Mouse (Mus musculus) lung, adult 2 months (tissue): ENCODE data around the gene Mrpl39. TPM values are rescaled to one million over a fixed set of nuclear protein-coding genes. Genes with fewer than 3 reads are reported as not detected.

Experiments
- DNase-seq: peaks from one replicate; pipeline ENCODE4 v3.0.0; 2022
- H3K4me1 ChIP-seq: fragments of 200-500 bp; 2 replicates; pipeline ENCODE4 v1.6.1; 2011; ENCODE audit warnings: low read length; ENCODE audit not compliant: control insufficient read depth, insufficient read depth
- H3K4me3 ChIP-seq: fragments of 200-500 bp; replicated peaks from 2 replicates; pipeline ENCODE3; 2011; ENCODE audit warnings: low read depth, mild to moderate bottlenecking, control low read depth, low read length; ENCODE audit errors: extremely low read depth
- CTCF ChIP-seq: fragments of 200-500 bp; IDR thresholded peaks from 2 replicates; pipeline ENCODE4 v1.5.1; 2011; ENCODE audit warnings: mild to moderate bottlenecking, low read length, control low read depth; ENCODE audit not compliant: insufficient read depth
- POLR2A ChIP-seq: fragments of 200-500 bp; IDR thresholded peaks from 2 replicates; pipeline ENCODE4 v1.6.1; 2011; ENCODE audit warnings: low read depth, mild to moderate bottlenecking, control low read depth, low read length, borderline replicate concordance; ENCODE audit errors: extremely low read depth
- whole genome bisulfite sequencing: fragments of 180-500 bp; shearing (Covaris S2); methylation state at CpG from one replicate; pipeline ENCODE4 v1.1.7; 2018; 5-methylcytosine and 5-hydroxymethylcytosine counted together
- polyA plus RNA-seq: library from polyadenylated mRNA; depleted of rRNA; stranded (reverse); fragments of >200 nt; gene quantifications from 2 replicates; pipeline ENCODE4 v1.2.3, GENCODE M21; 2012

Gene Mrpl39
- polyA plus RNA-seq, 1 experiment: 12.0 TPM

DNA sequence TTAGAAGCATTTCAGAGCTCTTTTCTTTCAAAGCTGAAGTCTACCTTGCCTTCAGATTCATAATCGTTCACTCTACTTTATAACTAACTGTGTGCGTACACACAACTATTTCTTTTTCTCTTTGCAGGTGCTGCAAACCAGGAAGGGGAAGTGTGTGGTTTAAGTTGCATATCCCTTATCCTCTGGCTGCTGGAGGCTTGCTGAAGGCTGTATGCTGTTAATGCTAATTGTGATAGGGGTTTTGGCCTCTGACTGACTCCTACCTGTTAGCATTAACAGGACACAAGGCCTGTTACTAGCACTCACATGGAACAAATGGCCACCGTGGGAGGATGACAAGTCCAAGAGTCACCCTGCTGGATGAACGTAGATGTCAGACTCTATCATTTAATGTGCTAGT lies 21.6 kb downstream of the Mrpl39 start:
- no peak for DNase-seq
- 74% methylated on average over 4 of the region's 4 CpGs for WGBS
- no peak for TF ChIP-seq CTCF

DNA sequence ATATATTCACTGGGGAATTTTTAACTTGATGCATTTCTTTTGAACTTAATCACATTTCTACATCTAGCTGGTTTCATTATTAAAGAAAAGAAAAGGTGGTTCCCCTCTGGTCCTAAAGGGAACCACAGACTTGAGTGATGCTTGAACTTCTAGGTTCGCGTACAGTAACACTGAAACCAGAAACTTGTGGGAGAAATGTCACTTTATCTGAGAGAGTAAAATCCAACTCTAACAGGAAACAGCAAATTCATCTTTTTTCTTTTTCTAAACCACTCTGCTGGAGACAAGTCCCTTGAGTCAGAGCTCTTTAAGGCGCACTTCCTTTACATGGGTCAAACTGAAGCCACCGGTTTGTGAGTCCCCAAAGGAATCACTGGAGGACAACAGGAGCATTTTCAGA lies 22.4 kb downstream of the Mrpl39 start:
- 66% methylated on average over 4 of the region's 4 CpGs for WGBS
- DNase-seq: no peak
- H3K4me1 ChIP-seq: no peaks in the 10 kb centered on the region
- no peak overlapping the region for H3K4me3 ChIP-seq
- TF ChIP-seq CTCF (no peak), POLR2A (no peak)

More for the DNA sequence above, 21.6 kb downstream of the Mrpl39 start:
- no peak overlapping the region for H3K4me3 ChIP-seq
- no peaks in the 10 kb centered on the region for H3K4me1 ChIP-seq

DNA sequence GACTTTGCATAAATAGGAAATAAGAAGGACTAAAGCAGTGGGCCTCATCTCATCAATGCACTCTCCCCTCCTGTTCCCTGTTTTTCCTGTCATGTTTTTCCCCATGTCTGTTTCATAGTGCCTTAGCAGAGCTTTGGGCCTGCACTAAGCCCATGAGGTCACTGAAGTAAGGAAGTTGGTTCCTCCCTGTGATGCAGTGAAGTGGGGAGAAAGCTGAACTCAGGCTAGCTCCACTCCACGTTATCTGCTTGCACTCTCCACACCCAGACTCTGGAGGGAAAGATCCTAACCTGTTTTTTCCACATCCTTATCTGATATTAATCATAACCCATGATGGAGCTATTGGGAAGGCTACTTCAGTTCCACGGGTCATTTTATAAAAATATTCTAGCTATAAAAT lies 26.9 kb downstream of the Mrpl39 start:
- DNase-seq: no peak
- no peak for TF ChIP-seq CTCF
- no peak for TF ChIP-seq POLR2A
- no peak overlapping the region for H3K4me3 ChIP-seq
- no peaks in the 10 kb centered on the region for H3K4me1 ChIP-seq
- whole genome bisulfite sequencing: 66% methylated on average over 2 of the region's 2 CpGs

DNA sequence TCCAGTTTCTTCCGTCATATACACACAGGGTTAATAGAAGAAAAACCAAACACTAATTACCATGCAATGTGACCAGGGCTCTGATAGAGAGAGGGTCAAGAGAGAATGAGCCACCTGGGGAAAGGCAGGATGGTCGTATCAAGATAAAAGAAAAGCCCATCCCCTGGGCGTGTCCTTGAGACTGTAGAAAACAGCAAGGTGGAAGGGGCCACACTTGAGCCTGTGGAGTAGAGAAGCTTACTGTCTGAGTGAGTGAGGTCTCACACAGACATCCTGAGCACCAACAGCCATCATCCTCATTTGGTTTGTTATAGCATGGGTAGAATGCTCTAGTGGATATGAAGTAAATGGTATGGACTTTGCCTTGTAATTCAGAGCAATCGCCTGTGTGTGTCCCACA lies 27.7 kb downstream of the Mrpl39 start:
- no peak overlapping the region for H3K4me3 ChIP-seq
- no peak for DNase-seq
- 78% methylated on average over 4 of the region's 4 CpGs for WGBS
- no peak for TF ChIP-seq CTCF
- no peak for TF ChIP-seq POLR2A
- no peaks in the 10 kb centered on the region; the same call in 1 of the 2 replicates for H3K4me1 ChIP-seq

DNA sequence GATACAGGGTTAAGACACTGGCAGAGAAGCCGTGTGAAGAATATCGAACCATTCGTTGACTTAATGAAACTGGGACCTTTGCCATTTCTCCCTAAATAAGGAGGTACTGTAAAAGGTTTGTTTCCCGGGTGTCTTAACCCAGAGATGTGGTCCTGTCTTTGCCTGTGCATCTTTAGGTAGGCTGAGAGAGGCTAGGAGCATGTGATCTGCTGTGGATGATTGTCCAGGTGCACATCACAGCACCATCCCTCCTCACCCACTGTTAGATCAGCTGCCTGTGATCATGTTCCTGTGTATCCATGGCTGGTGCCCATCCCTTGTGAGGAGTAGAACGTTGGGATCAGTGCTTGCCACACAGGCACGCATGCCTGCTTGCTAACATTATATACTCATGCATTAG lies 29.0 kb downstream of the Mrpl39 start:
- DNase-seq: no peak
- Histone ChIP-seq H3K4me1 (no peaks in the 10 kb centered on the region; the same call in 1 of the 2 replicates), H3K4me3 (no peak overlapping the region)
- no peak for TF ChIP-seq CTCF
- no peak for TF ChIP-seq POLR2A
- WGBS: 80% methylated on average over 6 of the region's 6 CpGs

DNA sequence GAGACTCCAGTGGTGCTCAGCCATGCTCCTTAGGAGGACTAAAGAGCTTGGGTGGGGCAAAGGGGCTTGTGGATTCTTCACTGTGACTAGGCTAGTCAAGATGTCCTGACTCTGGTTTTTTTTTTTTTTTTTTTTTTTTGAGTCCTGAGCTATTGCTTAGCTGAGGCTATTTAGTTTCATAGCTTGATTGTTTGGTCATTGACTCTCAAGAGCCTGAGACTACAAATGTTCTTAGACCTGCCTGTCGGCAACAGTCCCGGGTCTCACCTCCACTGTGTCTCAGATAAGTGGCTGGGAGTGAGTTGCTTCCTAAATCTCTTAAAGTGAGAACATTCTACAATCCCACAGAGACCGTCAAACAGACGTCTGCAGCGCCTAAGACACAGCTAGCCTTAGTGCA lies 30.0 kb downstream of the Mrpl39 start:
- no peak for DNase-seq
- 68% methylated on average over 5 of the region's 5 CpGs for WGBS
- no peaks in the 10 kb centered on the region; the same call in 1 of the 2 replicates for H3K4me1 ChIP-seq
- no peak overlapping the region for H3K4me3 ChIP-seq
- TF ChIP-seq CTCF: no peak
- no peak for TF ChIP-seq POLR2A

DNA sequence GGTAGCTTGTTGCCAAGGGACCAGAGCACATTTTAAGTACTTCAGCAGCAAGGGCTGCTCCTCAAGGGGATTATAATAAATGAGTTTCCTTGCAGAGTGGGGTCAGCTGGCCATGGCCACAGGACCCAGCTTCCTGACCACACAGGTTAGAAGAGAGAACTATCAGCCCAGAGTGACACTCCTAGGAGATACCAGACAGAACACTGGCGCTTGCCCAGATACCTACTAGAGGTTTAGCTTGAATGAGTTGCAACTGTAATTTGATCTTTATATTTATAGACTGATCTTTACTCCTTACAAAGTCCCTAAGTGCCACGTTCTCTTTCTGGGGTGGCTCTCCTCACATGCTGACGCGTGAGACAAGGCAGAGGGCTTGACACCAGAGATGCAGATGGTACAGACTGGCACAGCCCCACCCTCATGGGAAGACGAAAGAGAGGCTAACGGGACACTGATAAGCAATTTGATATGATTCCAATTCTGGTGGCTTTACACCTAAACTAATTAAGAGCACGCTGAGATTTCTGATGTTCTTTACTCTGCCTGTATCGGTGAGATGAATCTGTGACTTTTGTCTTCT lies 30.8 kb downstream of the Mrpl39 start:
- WGBS: 52% methylated on average over 8 of the region's 8 CpGs
- no peak overlapping the region for H3K4me3 ChIP-seq
- DNase-seq: no peak
- no peaks in the 10 kb centered on the region; the same call in 1 of the 2 replicates for H3K4me1 ChIP-seq
- TF ChIP-seq CTCF (no peak), POLR2A (no peak)

DNA sequence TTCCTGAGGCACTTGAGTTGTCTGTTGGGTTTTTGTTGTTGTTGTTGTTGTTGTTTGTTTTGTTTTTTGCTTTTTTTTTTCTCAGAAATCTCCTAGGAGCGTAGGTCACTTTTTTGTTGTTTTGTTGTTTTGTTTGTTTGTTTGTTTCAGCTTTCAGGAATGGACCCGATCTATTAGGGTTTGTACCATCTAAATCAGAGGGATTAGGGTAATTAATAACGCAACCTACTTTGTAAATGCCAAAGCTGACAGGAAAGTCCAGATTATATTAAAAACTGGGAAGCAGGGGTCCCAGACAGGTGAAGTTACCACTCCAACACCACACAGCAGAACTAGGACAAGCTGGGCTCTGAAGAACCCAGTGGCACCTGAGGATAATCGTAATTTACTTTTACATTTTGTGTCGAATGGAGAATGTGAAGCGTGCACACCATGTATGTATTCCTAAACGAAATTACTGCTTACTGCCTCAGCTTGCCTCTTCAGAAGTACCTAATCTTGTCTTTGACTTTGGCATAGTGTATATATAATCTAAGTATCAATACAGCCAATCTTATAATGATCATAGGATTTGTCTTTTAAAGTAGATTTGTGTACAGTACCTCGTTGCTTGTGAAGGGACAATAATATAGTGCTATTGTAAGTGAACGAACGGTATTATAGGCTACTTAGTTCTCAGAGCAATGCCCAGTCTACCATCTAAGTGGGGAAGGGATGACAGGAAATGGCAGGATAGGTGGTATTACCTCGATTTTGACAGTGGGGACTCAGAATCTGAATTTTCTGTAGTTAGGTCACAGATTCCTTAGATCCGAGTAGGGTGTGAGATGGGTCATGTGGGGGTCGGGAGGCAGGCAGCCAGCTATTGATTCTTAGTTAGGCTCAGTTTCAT lies 31.5 kb downstream of the Mrpl39 start:
- no peaks in the 10 kb centered on the region; the same call in 1 of the 2 replicates for H3K4me1 ChIP-seq
- 59% methylated on average over 13 of the region's 13 CpGs for WGBS
- TF ChIP-seq CTCF (no peak), POLR2A (no peak)
- no peak overlapping the region for H3K4me3 ChIP-seq
- no peak for DNase-seq

DNA sequence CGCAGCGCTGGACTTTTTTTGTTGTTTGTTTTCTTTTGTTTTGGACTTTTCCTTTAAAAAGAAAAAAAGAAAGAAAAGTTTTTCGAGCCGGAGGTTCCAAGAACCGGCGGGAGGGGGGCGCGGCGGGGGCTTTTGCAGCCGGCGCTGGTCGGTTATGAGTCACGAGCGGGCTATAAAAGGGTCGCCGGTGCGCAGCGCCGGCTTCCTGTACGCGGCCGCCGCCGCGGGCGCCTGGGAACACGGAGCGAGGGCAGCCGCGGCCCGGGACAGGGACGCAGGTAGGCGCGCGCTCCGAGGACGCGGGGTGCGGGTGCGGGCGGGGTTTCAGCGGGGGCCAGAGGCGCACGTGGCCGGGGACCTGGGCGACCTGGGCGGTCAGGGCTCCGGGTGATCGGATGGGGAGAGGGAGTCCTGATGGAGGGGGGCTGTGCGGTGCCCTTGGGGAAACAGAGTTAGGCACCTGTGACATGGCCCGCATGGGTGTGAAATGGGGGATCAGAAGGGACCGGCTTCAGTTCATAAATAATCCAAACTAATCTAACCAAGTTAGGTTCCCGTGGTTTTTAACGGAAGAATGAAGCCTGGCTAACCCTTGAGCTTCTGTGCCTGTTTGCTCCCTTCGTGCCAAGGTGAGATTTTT lies 32.3 kb downstream of the Mrpl39 start:
- H3K4me1 ChIP-seq: no peaks in the 10 kb centered on the region; the same call in 1 of the 2 replicates
- peak overlapping the region; percentile 57 for H3K4me3 ChIP-seq
- DNase-seq: peak; percentile 24
- TF ChIP-seq CTCF (no peak), POLR2A (no peak)
- under 1% methylated on average over 55 of the region's 55 CpGs for WGBS
